Mouse (Mus musculus) midbrain, embryonic 15.5 days (tissue): Measurements from ENCODE around the gene Dpp10. TPM values are rescaled to one million over a fixed set of nuclear protein-coding genes. Genes with fewer than 3 reads are reported as not detected.

Experiments
- ATAC-seq: fragments of 200-750 bp; cut with Nextera tagmentation; replicated peaks from 2 replicates; pipeline ENCODE4 v1.8.0; 2017; ENCODE audit warnings: moderate TSS enrichment
- H3K27ac ChIP-seq: fragments of 300-500 bp; sonication (generic); 2 replicates; pipeline ENCODE4 v1.5.1; 2015; ENCODE audit warnings: mild to moderate bottlenecking, inconsistent platforms
- H3K27me3 ChIP-seq: fragments of 300-500 bp; sonication (generic); replicated peaks from 2 replicates; pipeline ENCODE4 v1.6.1; 2015; ENCODE audit warnings: inconsistent platforms
- H3K36me3 ChIP-seq: fragments of 300-500 bp; sonication (generic); replicated peaks from 2 replicates; pipeline ENCODE4 v1.6.1; 2015; ENCODE audit warnings: inconsistent platforms
- H3K4me1 ChIP-seq: fragments of 300-500 bp; sonication (generic); 2 replicates; pipeline ENCODE4 v1.6.1; 2015; ENCODE audit warnings: inconsistent platforms
- H3K4me2 ChIP-seq: fragments of 300-500 bp; sonication (generic); 2 replicates; pipeline ENCODE4 v1.6.1; 2015; ENCODE audit warnings: inconsistent platforms, mild to moderate bottlenecking, moderate library complexity
- H3K4me3 ChIP-seq: fragments of 300-500 bp; sonication (generic); 2 replicates; pipeline ENCODE4 v1.5.1; 2015; ENCODE audit warnings: mild to moderate bottlenecking, inconsistent platforms
- H3K9ac ChIP-seq: fragments of 300-500 bp; sonication (generic); 2 replicates; pipeline ENCODE4 v1.6.1; 2015; ENCODE audit warnings: mild to moderate bottlenecking, inconsistent platforms
- H3K9me3 ChIP-seq: fragments of 300-500 bp; sonication (generic); 2 replicates; pipeline ENCODE4 v1.6.1; 2016; ENCODE audit warnings: inconsistent platforms
- WGBS: fragments of 180-500 bp; shearing (Covaris S2); methylation state at CpG from one replicate; pipeline ENCODE4 v1.1.7; 2015; ENCODE audit warnings: mixed read lengths; 5-methylcytosine and 5-hydroxymethylcytosine counted together
- polyA plus RNA-seq: library from polyadenylated mRNA; unstranded; fragments of >200 nt; fragmentation: Nextera tagmentation; extraction: Ambion mirVana; gene quantifications from 2 replicates; pipeline ENCODE4 v1.2.1, GENCODE M21; 2015

The Dpp10 gene
- polyA plus RNA-seq, 1 experiment from 2014 or later: 17.3 TPM

- Histone ChIP-seq H3K4me3 (no peak overlapping the region), H3K9ac (no peak overlapping the region), H3K4me1 (no peaks in the 10 kb centered on the region), H3K9me3 (no peaks in the 10 kb centered on the region), H3K4me2 (no peak overlapping the region), H3K36me3 (no peaks in the 10 kb centered on the region), H3K27ac (no peak overlapping the region), H3K27me3 (no peaks in the 10 kb centered on the region)
- 88% methylated on average over 1 of the region's 1 CpGs for WGBS
- no peak for ATAC-seq
Observed at GRCm38 (mm10) chr1:123542496-123542895, 502.9 kb downstream of the Dpp10 start.

- Histone ChIP-seq H3K36me3 (no peaks in the 10 kb centered on the region), H3K27ac (no peak overlapping the region), H3K4me2 (no peak overlapping the region), H3K4me1 (no peaks in the 10 kb centered on the region), H3K4me3 (no peak overlapping the region), H3K9me3 (no peaks in the 10 kb centered on the region), H3K9ac (no peak overlapping the region), H3K27me3 (no peaks in the 10 kb centered on the region)
- WGBS: 63% methylated on average over 1 of the region's 1 CpGs
- ATAC-seq: no peak
Observed at GRCm38 (mm10) chr1:123467729-123468128, 577.6 kb downstream of the Dpp10 start.

GRCm38 (mm10) chr1:123414163-123414562 is 631.2 kb downstream of the Dpp10 start:
- Histone ChIP-seq H3K4me2 (no peak overlapping the region), H3K27me3 (no peaks in the 10 kb centered on the region), H3K9me3 (no peaks in the 10 kb centered on the region), H3K4me1 (no peaks in the 10 kb centered on the region), H3K4me3 (no peak overlapping the region), H3K36me3 (no peaks in the 10 kb centered on the region), H3K27ac (no peak overlapping the region), H3K9ac (no peak overlapping the region)
- WGBS: 44% methylated on average over 1 of the region's 1 CpGs
- no peak for ATAC-seq

GRCm38 (mm10) chr1:123351300-123351699 is 694.1 kb downstream of the Dpp10 start:
- 74% methylated on average over 2 of the region's 2 CpGs for WGBS
- Histone ChIP-seq H3K36me3 (no peaks in the 10 kb centered on the region), H3K9me3 (no peaks in the 10 kb centered on the region), H3K27ac (no peak overlapping the region), H3K4me1 (no peaks in the 10 kb centered on the region), H3K4me2 (no peak overlapping the region), H3K9ac (no peak overlapping the region), H3K4me3 (no peak overlapping the region), H3K27me3 (no peaks in the 10 kb centered on the region)
- ATAC-seq: no peak

- Histone ChIP-seq H3K9ac (no peak overlapping the region), H3K4me3 (no peak overlapping the region), H3K4me2 (no peak overlapping the region), H3K9me3 (no peaks in the 10 kb centered on the region), H3K36me3 (no peaks in the 10 kb centered on the region), H3K4me1 (no peaks in the 10 kb centered on the region), H3K27ac (no peak overlapping the region), H3K27me3 (no peaks in the 10 kb centered on the region)
- 63% methylated on average over 1 of the region's 1 CpGs for WGBS
- ATAC-seq: no peak
Observed at GRCm38 (mm10) chr1:123337877-123338276, 707.5 kb downstream of the Dpp10 start.

GRCm38 (mm10) chr1:123316886-123317285 is 728.5 kb downstream of the Dpp10 start:
- Histone ChIP-seq H3K9me3 (no peaks in the 10 kb centered on the region), H3K4me3 (no peak overlapping the region), H3K27me3 (no peaks in the 10 kb centered on the region), H3K4me2 (no peak overlapping the region), H3K27ac (no peak overlapping the region), H3K4me1 (no peaks in the 10 kb centered on the region), H3K36me3 (no peaks in the 10 kb centered on the region), H3K9ac (no peak overlapping the region)
- ATAC-seq: no peak
- WGBS: 90% methylated on average over 2 of the region's 2 CpGs
